Mouse (Mus musculus): ENCODE data around the gene Olfr808. TPM values are rescaled to one million over a fixed set of nuclear protein-coding genes. Genes with fewer than 3 reads are reported as not detected.

Olfr808 gene
- not detected in 2 replicates for polyA plus RNA-seq (2015; fragmentation: Nextera tagmentation; extraction: Ambion mirVana)

GRCm38 (mm10) chr10:129765182-129765581, at the start of gene Olfr808:
Gene Olfr808 (plus strand): TSS chr10:129765482.
- Histone ChIP-seq H3K9me3 (ENCODE audit: low read length) (no peaks in the 10 kb centered on the region), H3K4me1 (ENCODE audit: insufficient read depth, low read length) (no peaks in the 10 kb centered on the region), H3K4me2 (replicated peaks; ENCODE audit: low read depth, low read length) (no peak within 1 kb of the TSS), H3K27me3 (ENCODE audit: insufficient read depth, low read length) (no peaks in the 10 kb centered on the region), H3K9ac (replicated peaks; ENCODE audit: low read length) (no peak within 1 kb of the TSS), H3K4me3 (ENCODE audit: low read length) (no peak within 1 kb of the TSS), H3K36me3 (ENCODE audit: insufficient read depth, low read length) (no peaks in the 10 kb centered on the region), H3K27ac (ENCODE audit: low read length) (no peak within 1 kb of the TSS)
- ATAC-seq (ENCODE audit: low FRiP score, low TSS enrichment), result no peak
- WGBS, result 89% methylated on average over 1 of the region's 1 CpGs

GRCm38 (mm10) chr10:129729275-129729674, 36.0 kb upstream of the Olfr808 start, which contains the start of gene Olfr805:
Gene Olfr805 (minus strand): TSS chr10:129729375.
- no peak within 1 kb of the TSS for H3K4me3 ChIP-seq (ENCODE audit: low read length)
- H3K9ac ChIP-seq (replicated peaks; ENCODE audit: low read length), result no peak within 1 kb of the TSS
- ATAC-seq (ENCODE audit: low FRiP score, low TSS enrichment), result no peak
- H3K9me3 ChIP-seq (ENCODE audit: low read length), result no peaks in the 10 kb centered on the region
- no peak within 1 kb of the TSS for H3K27ac ChIP-seq (ENCODE audit: low read length)
- no peaks in the 10 kb centered on the region for H3K4me1 ChIP-seq (ENCODE audit: insufficient read depth, low read length)
- H3K36me3 ChIP-seq (ENCODE audit: insufficient read depth, low read length), result no peaks in the 10 kb centered on the region
- WGBS, result 89% methylated on average over 2 of the region's 2 CpGs
- H3K27me3 ChIP-seq (ENCODE audit: insufficient read depth, low read length), result no peaks in the 10 kb centered on the region
- no peak within 1 kb of the TSS for H3K4me2 ChIP-seq (replicated peaks; ENCODE audit: low read depth, low read length)

- no peak for ATAC-seq (ENCODE audit: low FRiP score, low TSS enrichment)
- no peaks in the 10 kb centered on the region for H3K27me3 ChIP-seq (ENCODE audit: insufficient read depth, low read length)
These were observed 23.5 kb upstream of the Olfr808 start, which contains the start of gene Olfr806 for GRCm38 (mm10) chr10:129741821-129742220. Gene Olfr806 (minus strand): TSS chr10:129741921.

GRCm38 (mm10) chr10:129757693-129758092, 7.6 kb upstream of the Olfr808 start, which contains the start of gene Olfr807:
Gene Olfr807 (minus strand): TSS chr10:129757793.
- no peak for ATAC-seq (ENCODE audit: low FRiP score, low TSS enrichment)
- H3K9me3 ChIP-seq (ENCODE audit: low read length), result no peaks in the 10 kb centered on the region
- no peaks in the 10 kb centered on the region for H3K27me3 ChIP-seq (ENCODE audit: insufficient read depth, low read length)
- 88% methylated on average over 1 of the region's 1 CpGs for WGBS
- no peaks in the 10 kb centered on the region for H3K4me1 ChIP-seq (ENCODE audit: insufficient read depth, low read length)
- no peak within 1 kb of the TSS for H3K9ac ChIP-seq (replicated peaks; ENCODE audit: low read length)
- H3K36me3 ChIP-seq (ENCODE audit: insufficient read depth, low read length), result no peaks in the 10 kb centered on the region
- H3K4me3 ChIP-seq (ENCODE audit: low read length), result no peak within 1 kb of the TSS
- no peak within 1 kb of the TSS for H3K4me2 ChIP-seq (replicated peaks; ENCODE audit: low read depth, low read length)
- no peak within 1 kb of the TSS for H3K27ac ChIP-seq (ENCODE audit: low read length)

More at GRCm38 (mm10) chr10:129741821-129742220, 23.5 kb upstream of the Olfr808 start, which contains the start of gene Olfr806:
- H3K36me3 ChIP-seq (ENCODE audit: insufficient read depth, low read length), result no peaks in the 10 kb centered on the region
- H3K9ac ChIP-seq (replicated peaks; ENCODE audit: low read length), result no peak within 1 kb of the TSS
- H3K4me3 ChIP-seq (ENCODE audit: low read length), result no peak within 1 kb of the TSS
- no peaks in the 10 kb centered on the region for H3K9me3 ChIP-seq (ENCODE audit: low read length)
- no peak within 1 kb of the TSS for H3K4me2 ChIP-seq (replicated peaks; ENCODE audit: low read depth, low read length)
- no peak within 1 kb of the TSS for H3K27ac ChIP-seq (ENCODE audit: low read length)
- no peaks in the 10 kb centered on the region for H3K4me1 ChIP-seq (ENCODE audit: insufficient read depth, low read length)

- Histone ChIP-seq H3K9me3 (ENCODE audit: low read length) (no peaks in the 10 kb centered on the region), H3K4me2 (replicated peaks; ENCODE audit: low read depth, low read length) (no peak within 1 kb of the TSS), H3K27me3 (ENCODE audit: insufficient read depth, low read length) (no peaks in the 10 kb centered on the region), H3K36me3 (ENCODE audit: insufficient read depth, low read length) (no peaks in the 10 kb centered on the region), H3K4me1 (ENCODE audit: insufficient read depth, low read length) (no peaks in the 10 kb centered on the region), H3K9ac (replicated peaks; ENCODE audit: low read length) (no peak within 1 kb of the TSS), H3K4me3 (ENCODE audit: low read length) (no peak within 1 kb of the TSS), H3K27ac (ENCODE audit: low read length) (no peak within 1 kb of the TSS)
- no peak for ATAC-seq (ENCODE audit: low FRiP score, low TSS enrichment)
These were observed 9.1 kb downstream of the Olfr808 start, which contains the start of gene Olfr809 for GRCm38 (mm10) chr10:129774338-129774737. Gene Olfr809 (plus strand): TSS chr10:129774638.

- Histone ChIP-seq H3K36me3 (ENCODE audit: insufficient read depth, low read length) (no peaks in the 10 kb centered on the region), H3K4me1 (ENCODE audit: insufficient read depth, low read length) (no peaks in the 10 kb centered on the region), H3K4me2 (replicated peaks; ENCODE audit: low read depth, low read length) (no peak overlapping the region), H3K4me3 (ENCODE audit: low read length) (no peak overlapping the region), H3K9me3 (ENCODE audit: low read length) (no peaks in the 10 kb centered on the region), H3K27ac (ENCODE audit: low read length) (no peak overlapping the region), H3K9ac (replicated peaks; ENCODE audit: low read length) (no peak overlapping the region), H3K27me3 (ENCODE audit: insufficient read depth, low read length) (no peaks in the 10 kb centered on the region)
- no peak for ATAC-seq (ENCODE audit: low FRiP score, low TSS enrichment)
These were observed 12.8 kb downstream of the Olfr808 start for GRCm38 (mm10) chr10:129778123-129778522.

GRCm38 (mm10) chr10:129794817-129795216, 29.5 kb downstream of the Olfr808 start, which contains the start of gene Olfr810:
Gene Olfr810 (minus strand): TSS chr10:129794917.
- Histone ChIP-seq H3K27me3 (ENCODE audit: insufficient read depth, low read length) (no peaks in the 10 kb centered on the region), H3K36me3 (ENCODE audit: insufficient read depth, low read length) (no peaks in the 10 kb centered on the region), H3K4me3 (ENCODE audit: low read length) (no peak within 1 kb of the TSS), H3K9me3 (ENCODE audit: low read length) (no peaks in the 10 kb centered on the region), H3K4me1 (ENCODE audit: insufficient read depth, low read length) (no peaks in the 10 kb centered on the region), H3K9ac (replicated peaks; ENCODE audit: low read length) (no peak within 1 kb of the TSS), H3K4me2 (replicated peaks; ENCODE audit: low read depth, low read length) (no peak within 1 kb of the TSS), H3K27ac (ENCODE audit: low read length) (no peak within 1 kb of the TSS)
- ATAC-seq (ENCODE audit: low FRiP score, low TSS enrichment), result no peak

- Histone ChIP-seq H3K27ac (ENCODE audit: low read length) (no peak within 1 kb of the TSS), H3K27me3 (ENCODE audit: insufficient read depth, low read length) (no peaks in the 10 kb centered on the region), H3K4me3 (ENCODE audit: low read length) (no peak within 1 kb of the TSS), H3K4me2 (replicated peaks; ENCODE audit: low read depth, low read length) (no peak within 1 kb of the TSS), H3K36me3 (ENCODE audit: insufficient read depth, low read length) (no peaks in the 10 kb centered on the region), H3K9ac (replicated peaks; ENCODE audit: low read length) (no peak within 1 kb of the TSS), H3K4me1 (ENCODE audit: insufficient read depth, low read length) (no peaks in the 10 kb centered on the region), H3K9me3 (ENCODE audit: low read length) (no peaks in the 10 kb centered on the region)
- ATAC-seq (ENCODE audit: low FRiP score, low TSS enrichment), result no peak
- WGBS, result 83% methylated on average over 4 of the region's 4 CpGs
These were observed 39.0 kb downstream of the Olfr808 start, which contains the start of gene Olfr811 for GRCm38 (mm10) chr10:129804296-129804695. Gene Olfr811 (minus strand): TSS chr10:129804396.

Small RNA genes lying within 50 kb of the gene (microRNA-seq; reads per million reads assigned to microRNA genes)
- gene Gm24485, result not detected

Other genes starting within 250 kb of the Olfr808 start
- gene Olfr791, start 243.7 kb upstream of the Olfr808 start, polyA plus RNA-seq (2015; fragmentation: Nextera tagmentation; extraction: Ambion mirVana), result not detected in 2 replicates
- not detected in 2 replicates for gene Olfr792, start 226.3 kb upstream of the Olfr808 start, polyA plus RNA-seq (2015; fragmentation: Nextera tagmentation; extraction: Ambion mirVana)
- not detected in 2 replicates for gene Olfr794, start 197.8 kb upstream of the Olfr808 start, polyA plus RNA-seq (2015; fragmentation: Nextera tagmentation; extraction: Ambion mirVana)
- not detected in 2 replicates for gene Olfr796, start 152.9 kb upstream of the Olfr808 start, polyA plus RNA-seq (2015; fragmentation: Nextera tagmentation; extraction: Ambion mirVana)
- not detected in 2 replicates for gene Olfr798, start 137.5 kb upstream of the Olfr808 start, polyA plus RNA-seq (2015; fragmentation: Nextera tagmentation; extraction: Ambion mirVana)
- not detected in 2 replicates for gene Olfr799, start 128.0 kb upstream of the Olfr808 start, polyA plus RNA-seq (2015; fragmentation: Nextera tagmentation; extraction: Ambion mirVana)
- not detected in 2 replicates for gene Olfr800, start 107.8 kb upstream of the Olfr808 start, polyA plus RNA-seq (2015; fragmentation: Nextera tagmentation; extraction: Ambion mirVana)
- gene Olfr801, start 91.6 kb upstream of the Olfr808 start, polyA plus RNA-seq (2015; fragmentation: Nextera tagmentation; extraction: Ambion mirVana), result not detected in 2 replicates
- 0.03 TPM in 1 of 2 replicates, not detected in the other for gene Olfr802, start 77.3 kb upstream of the Olfr808 start, polyA plus RNA-seq (2015; fragmentation: Nextera tagmentation; extraction: Ambion mirVana)
- not detected in 2 replicates for gene Olfr803, start 71.2 kb upstream of the Olfr808 start, polyA plus RNA-seq (2015; fragmentation: Nextera tagmentation; extraction: Ambion mirVana)
- not detected in 2 replicates for gene Olfr804, start 62.3 kb upstream of the Olfr808 start, polyA plus RNA-seq (2015; fragmentation: Nextera tagmentation; extraction: Ambion mirVana)
- gene Olfr805, start 36.1 kb upstream of the Olfr808 start, polyA plus RNA-seq (2015; fragmentation: Nextera tagmentation; extraction: Ambion mirVana), result not detected in 2 replicates
- not detected in 2 replicates for gene Olfr806, start 23.6 kb upstream of the Olfr808 start, polyA plus RNA-seq (2015; fragmentation: Nextera tagmentation; extraction: Ambion mirVana)
- not detected in 2 replicates for gene Olfr807, start 7.7 kb upstream of the Olfr808 start, polyA plus RNA-seq (2015; fragmentation: Nextera tagmentation; extraction: Ambion mirVana)
- gene Olfr809, start 9.2 kb downstream of the Olfr808 start, polyA plus RNA-seq (2015; fragmentation: Nextera tagmentation; extraction: Ambion mirVana), result not detected in 2 replicates
- not detected in 2 replicates for gene Olfr810, start 29.4 kb downstream of the Olfr808 start, polyA plus RNA-seq (2015; fragmentation: Nextera tagmentation; extraction: Ambion mirVana)
- not detected in 2 replicates for gene Olfr811, start 38.9 kb downstream of the Olfr808 start, polyA plus RNA-seq (2015; fragmentation: Nextera tagmentation; extraction: Ambion mirVana)
- gene Olfr812, start 80.6 kb downstream of the Olfr808 start, polyA plus RNA-seq (2015; fragmentation: Nextera tagmentation; extraction: Ambion mirVana), result not detected in 2 replicates
- not detected in 2 replicates for gene Olfr813, start 89.9 kb downstream of the Olfr808 start, polyA plus RNA-seq (2015; fragmentation: Nextera tagmentation; extraction: Ambion mirVana)
- gene Olfr814, start 114.4 kb downstream of the Olfr808 start, polyA plus RNA-seq (2015; fragmentation: Nextera tagmentation; extraction: Ambion mirVana), result not detected in 2 replicates
- not detected in 2 replicates for gene Olfr815, start 140.4 kb downstream of the Olfr808 start, polyA plus RNA-seq (2015; fragmentation: Nextera tagmentation; extraction: Ambion mirVana)
- not detected in 2 replicates for gene Olfr816, start 150.1 kb downstream of the Olfr808 start, polyA plus RNA-seq (2015; fragmentation: Nextera tagmentation; extraction: Ambion mirVana)
- not detected in 2 replicates for gene Olfr818, start 183.6 kb downstream of the Olfr808 start, polyA plus RNA-seq (2015; fragmentation: Nextera tagmentation; extraction: Ambion mirVana)
- not detected in 2 replicates for gene Olfr819, start 201.8 kb downstream of the Olfr808 start, polyA plus RNA-seq (2015; fragmentation: Nextera tagmentation; extraction: Ambion mirVana)
- not detected in 2 replicates for gene Olfr247, start 210.7 kb downstream of the Olfr808 start, polyA plus RNA-seq (2015; fragmentation: Nextera tagmentation; extraction: Ambion mirVana)
- not detected in 2 replicates for gene Gm10310, start 219.6 kb downstream of the Olfr808 start, polyA plus RNA-seq (2015; fragmentation: Nextera tagmentation; extraction: Ambion mirVana)
- gene Olfr820, start 247.1 kb downstream of the Olfr808 start, polyA plus RNA-seq (2015; fragmentation: Nextera tagmentation; extraction: Ambion mirVana), result not detected in 2 replicates